Mouse (Mus musculus) Patski (cell line): ENCODE measurements at regions not wholly inside any gene's neighbourhood (a gene's known extent, or its start where the extent isn't known, plus 50 kb on each side); places are given as distances from the start of the nearest gene placed in this dataset.
A peak's percentile ranks its signal among the peaks of the same experiment; 100 is the strongest.

Source experiments
- ATAC-seq: fragments of 100-300 bp; one replicate; pipeline ENCODE4 v1.8.0; 2021
- CTCF ChIA-PET: fragments of 350-600 bp; sonication (Branson Sonifier 250); formaldehyde crosslinking; loops from one replicate; lab custom pipeline; 2022; ENCODE audit warnings: inconsistent platforms; lab: Charles Lee
- POLR2A ChIA-PET: fragments of 350-600 bp; sonication (Branson Sonifier 250); formaldehyde crosslinking; loops from one replicate; lab custom pipeline; 2022; ENCODE audit warnings: antibody characterized with exemption, inconsistent platforms; lab: Charles Lee
- DNase-seq: peaks from one replicate; pipeline ENCODE4 v3.0.0-alpha.2; 2011; ENCODE audit warnings: low read depth, low spot score
- H3K27me3 ChIP-seq: fragments of 371-371 bp; one replicate; pipeline ENCODE4 v1.5.1; 2021
- CTCF ChIP-seq: fragments of 100-300 bp; IDR thresholded peaks from one replicate; pipeline ENCODE4 v1.5.1; 2021
- in situ Hi-C: fragments of 300-500 bp; cut with MboI; formaldehyde crosslinking; loops from 3 replicates; pipeline ENCODE4 v1.11.1; 2018; ENCODE audit warnings: low pct_unique_long_range_greater_than_20kb, mixed read lengths

DNA sequence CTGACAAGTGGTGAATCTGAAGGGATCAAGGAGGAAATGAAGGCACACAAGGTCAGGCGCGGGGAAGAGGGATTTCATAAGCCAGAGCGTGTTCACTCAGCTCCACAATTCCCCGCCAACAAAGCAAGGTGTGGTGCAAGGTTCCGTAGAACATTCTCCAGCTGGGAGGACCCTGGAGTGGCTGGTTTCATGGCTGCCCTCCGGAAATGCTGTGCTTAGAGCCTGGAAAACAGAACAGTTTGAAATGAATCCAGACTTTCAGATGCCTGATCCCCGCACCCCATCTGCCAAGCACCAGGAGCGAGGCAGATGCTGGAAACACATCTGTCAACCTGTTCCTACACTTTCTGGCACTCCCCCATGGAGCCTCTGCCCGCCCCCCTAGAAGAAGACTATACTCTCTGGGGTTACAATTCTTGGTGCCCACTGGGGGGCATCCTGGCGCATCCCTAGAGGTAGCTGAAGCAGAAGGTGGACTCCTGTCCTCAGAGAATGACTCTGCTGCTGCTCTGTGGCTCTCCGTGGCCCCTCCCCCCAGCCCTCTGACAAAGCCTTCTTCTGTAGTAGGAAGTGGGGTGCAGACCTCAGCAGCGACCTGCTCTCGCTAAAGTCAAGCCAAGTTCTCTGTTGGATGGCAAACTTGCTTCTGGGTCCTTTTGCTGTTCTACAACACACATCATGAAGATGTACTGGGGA, 54.5 kb upstream of the Mafb start:
- POLR2A ChIA-PET = no interaction called here

DNA sequence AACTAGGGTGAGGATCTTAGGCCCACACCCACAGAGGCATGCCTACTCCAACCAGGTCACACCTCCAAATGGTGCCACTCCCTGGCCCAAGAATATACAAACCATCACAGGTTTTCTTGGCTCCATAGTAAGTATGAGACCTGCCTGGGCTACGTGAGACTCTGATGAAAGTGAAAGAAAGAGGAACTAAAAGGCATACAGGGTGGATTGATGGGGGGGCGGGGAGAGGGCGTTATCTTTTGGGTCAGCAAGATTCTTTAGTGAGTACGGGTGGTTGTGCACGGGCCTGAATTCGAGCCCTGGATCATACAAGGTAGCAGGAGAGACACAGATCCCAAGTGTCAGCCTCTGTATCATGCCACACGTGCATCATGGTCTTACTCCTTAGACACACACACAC, 57.6 kb upstream of the Mafb start:
- DNase-seq (no peak), ATAC-seq (no peak)
- no peak for TF ChIP-seq CTCF
- CTCF ChIA-PET = no interaction called here
- POLR2A ChIA-PET = no interaction called here
- in situ Hi-C loops = no loop called here
- peaks cover 3% of the 10 kb centered on the region for H3K27me3 ChIP-seq

More for the DNA sequence above, 54.5 kb upstream of the Mafb start:
- H3K27me3 ChIP-seq = peaks cover under 1% of the 10 kb centered on the region
- no peak for ATAC-seq
- in situ Hi-C loops = no loop called here
- no peak for DNase-seq
- no peak for TF ChIP-seq CTCF
- CTCF ChIA-PET = interaction anchor here (1.1 to 1.2 kb wide), 2 partner anchors 14 to 21 kb away, joined by 3 to 4 read pairs; no protein-coding TSS in a partner anchor

DNA sequence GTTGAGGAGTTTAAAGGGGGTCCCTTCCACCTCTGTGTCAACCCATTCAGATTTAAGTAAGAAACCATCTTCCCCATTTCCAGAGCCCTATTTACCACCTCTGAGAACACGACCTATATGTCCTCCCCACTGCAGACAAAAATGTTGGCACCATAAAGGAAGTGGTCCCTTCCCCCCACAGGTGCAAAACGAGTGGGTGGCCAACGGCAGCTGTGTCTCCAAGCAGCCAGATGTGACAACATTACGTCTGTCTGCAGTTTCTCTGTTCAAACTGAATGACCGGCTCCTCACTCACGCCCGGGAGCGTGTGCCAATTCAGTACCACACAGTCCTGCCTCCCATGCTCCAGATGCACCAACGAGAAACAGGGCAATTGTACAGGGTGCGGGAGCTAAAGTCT, 60.6 kb upstream of the Mafb start:
- DNase-seq (no peak), ATAC-seq (no peak)
- POLR2A ChIA-PET = no interaction called here
- CTCF ChIA-PET = interaction anchor here (1.6 kb wide), 1 partner anchor 10 kb away, joined by 5 read pairs; no protein-coding TSS in a partner anchor
- peaks cover 8% of the 10 kb centered on the region for H3K27me3 ChIP-seq
- TF ChIP-seq CTCF = no peak
- in situ Hi-C loops = no loop called here

DNA sequence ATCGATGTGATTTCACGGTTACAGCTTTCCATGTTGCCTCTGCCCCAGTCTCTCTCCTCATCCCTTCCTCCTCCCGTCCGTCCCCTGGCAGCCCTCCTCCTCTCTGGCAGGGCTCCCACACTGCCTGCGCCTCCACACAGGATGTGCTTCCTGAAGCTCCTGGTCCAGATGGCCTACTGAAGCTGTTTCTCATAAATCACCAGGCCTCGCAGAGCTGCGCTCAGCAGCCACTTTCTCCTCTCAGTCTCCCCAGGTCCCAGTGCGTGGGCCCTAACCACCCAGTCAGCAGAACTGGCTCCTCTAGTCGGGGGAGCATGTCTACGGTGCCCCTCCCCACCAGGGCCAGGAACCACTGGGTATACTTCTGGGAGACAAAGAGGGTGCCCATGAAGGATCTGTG, 66.4 kb upstream of the Mafb start:
- no peak for DNase-seq
- H3K27me3 ChIP-seq = peaks cover 5% of the 10 kb centered on the region
- ChIA-PET POLR2A (no interaction called here), CTCF (no interaction called here)
- no peak for ATAC-seq
- no peak for TF ChIP-seq CTCF
- in situ Hi-C loops = no loop called here

DNA sequence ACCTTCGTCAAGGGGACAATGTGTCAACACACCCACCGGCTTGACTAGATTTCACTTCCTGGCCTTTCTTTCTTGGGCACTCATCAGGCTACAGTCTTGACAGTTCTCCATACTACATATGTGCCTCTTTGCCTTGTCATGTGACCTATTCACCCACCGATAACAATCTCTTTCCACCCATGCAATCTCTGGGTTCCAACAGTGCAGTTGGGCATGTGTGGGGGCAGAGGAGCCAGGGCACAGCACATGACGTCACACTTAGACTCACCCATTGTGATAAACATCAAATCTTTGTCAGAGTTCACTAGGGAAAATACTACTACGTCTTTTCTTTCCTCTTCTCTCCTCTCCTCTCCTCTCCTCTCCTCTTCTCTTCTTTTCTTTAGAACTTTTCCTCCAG, 67.8 kb upstream of the Mafb start:
- in situ Hi-C loops = no loop called here
- peaks cover 5% of the 10 kb centered on the region for H3K27me3 ChIP-seq
- ATAC-seq = no peak
- CTCF ChIA-PET = no interaction called here
- no peak for DNase-seq
- POLR2A ChIA-PET = no interaction called here
- TF ChIP-seq CTCF = no peak

DNA sequence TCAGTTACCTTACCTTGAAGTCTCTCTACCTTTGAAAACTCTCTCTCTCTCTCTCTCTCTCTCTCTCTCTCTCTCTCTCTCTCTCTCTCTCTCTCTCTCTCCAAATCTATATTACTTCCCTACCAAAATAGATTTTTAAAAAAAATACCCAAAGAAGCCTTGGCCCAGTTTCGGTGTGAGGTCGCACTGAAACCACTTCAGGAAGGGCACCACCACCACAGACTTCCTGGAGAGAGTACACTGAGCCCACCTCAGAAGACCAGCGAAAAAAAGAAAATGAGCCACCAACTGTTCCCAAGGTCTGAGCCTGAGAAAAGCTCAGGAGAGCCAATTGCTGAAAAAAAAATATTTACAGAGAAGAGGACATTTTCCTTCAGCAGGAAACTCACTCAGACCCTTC, 68.8 kb upstream of the Mafb start:
- POLR2A ChIA-PET = no interaction called here
- in situ Hi-C loops = no loop called here
- TF ChIP-seq CTCF = no peak

DNA sequence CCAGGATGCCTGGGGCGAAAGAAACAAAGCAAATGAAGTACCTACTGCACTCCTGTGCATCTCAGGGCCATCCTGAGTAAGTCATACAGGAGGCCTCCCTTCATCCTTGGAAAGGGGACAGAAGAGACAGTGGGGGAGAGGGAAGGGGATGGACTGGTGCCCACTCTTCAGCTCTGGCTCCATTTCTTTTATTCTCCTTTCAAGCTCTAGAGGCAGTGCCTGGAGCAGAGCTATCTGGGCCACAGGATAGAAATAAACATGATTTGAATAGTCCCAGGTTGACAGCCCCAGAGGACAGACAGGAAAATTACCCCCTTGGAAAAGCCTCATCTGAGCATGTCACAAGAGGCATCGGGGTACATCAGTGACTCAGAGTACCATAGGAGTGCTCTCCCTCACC, 72.2 kb upstream of the Mafb start:
- ChIA-PET CTCF (no interaction called here), POLR2A (no interaction called here)
- no peak for TF ChIP-seq CTCF
- peaks cover 5% of the 10 kb centered on the region for H3K27me3 ChIP-seq
- DNase-seq (no peak), ATAC-seq (no peak)
- in situ Hi-C loops = no loop called here

More for the DNA sequence above, 68.8 kb upstream of the Mafb start:
- CTCF ChIA-PET = no interaction called here
- no peaks in the 10 kb centered on the region for H3K27me3 ChIP-seq
- ATAC-seq = no peak
- DNase-seq = no peak

DNA sequence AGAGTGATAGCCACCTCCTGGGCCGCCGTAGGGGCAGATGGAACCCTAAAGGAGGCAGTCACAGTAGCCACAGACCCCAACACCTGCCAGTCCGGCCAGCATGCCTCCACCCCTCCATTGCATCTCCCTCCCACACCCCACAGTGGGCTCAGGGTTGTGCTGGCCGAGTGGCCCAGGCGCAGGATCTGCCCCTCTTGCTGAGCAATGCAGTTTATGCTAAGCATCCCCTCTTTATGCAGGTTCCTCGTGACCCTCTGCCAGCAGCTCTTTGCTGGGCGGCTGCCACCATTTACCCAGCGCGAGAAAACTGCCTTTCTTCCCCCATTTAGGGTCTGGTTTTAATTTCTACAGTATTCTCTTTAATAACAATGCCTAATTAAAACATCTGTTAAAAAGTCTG, 73.4 kb upstream of the Mafb start:
- CTCF ChIA-PET = no interaction called here
- ATAC-seq (no peak), DNase-seq (no peak)
- in situ Hi-C loops = no loop called here
- H3K27me3 ChIP-seq = peaks cover 8% of the 10 kb centered on the region
- TF ChIP-seq CTCF = no peak
- POLR2A ChIA-PET = interaction anchor here (0.7 kb wide), 1 partner anchor 41 kb away, joined by 3 read pairs; no protein-coding TSS in a partner anchor

DNA sequence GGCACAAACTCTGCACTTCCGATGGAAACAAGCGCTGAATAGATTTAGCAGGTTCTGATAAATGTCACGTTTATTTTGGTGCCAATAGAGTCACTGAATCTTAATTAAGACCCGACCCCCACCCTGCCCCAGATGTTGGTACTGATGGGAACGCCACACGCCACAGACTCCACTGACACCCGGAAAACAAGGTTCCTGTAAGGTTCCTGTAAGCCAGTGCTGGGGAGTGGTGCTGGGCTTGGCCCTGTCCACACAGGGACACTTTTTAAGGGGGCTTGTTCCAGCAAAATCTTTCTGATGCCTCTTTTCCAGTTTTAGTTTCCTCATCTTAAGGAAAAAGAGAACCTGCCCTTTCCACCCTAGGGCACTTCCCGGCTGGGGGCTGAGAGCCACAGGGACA, 84.2 kb upstream of the Mafb start:
- TF ChIP-seq CTCF = no peak
- in situ Hi-C loops = no loop called here
- ATAC-seq = no peak
- ChIA-PET POLR2A (no interaction called here), CTCF (no interaction called here)
- no peak for DNase-seq
- peaks cover 14% of the 10 kb centered on the region for H3K27me3 ChIP-seq

DNA sequence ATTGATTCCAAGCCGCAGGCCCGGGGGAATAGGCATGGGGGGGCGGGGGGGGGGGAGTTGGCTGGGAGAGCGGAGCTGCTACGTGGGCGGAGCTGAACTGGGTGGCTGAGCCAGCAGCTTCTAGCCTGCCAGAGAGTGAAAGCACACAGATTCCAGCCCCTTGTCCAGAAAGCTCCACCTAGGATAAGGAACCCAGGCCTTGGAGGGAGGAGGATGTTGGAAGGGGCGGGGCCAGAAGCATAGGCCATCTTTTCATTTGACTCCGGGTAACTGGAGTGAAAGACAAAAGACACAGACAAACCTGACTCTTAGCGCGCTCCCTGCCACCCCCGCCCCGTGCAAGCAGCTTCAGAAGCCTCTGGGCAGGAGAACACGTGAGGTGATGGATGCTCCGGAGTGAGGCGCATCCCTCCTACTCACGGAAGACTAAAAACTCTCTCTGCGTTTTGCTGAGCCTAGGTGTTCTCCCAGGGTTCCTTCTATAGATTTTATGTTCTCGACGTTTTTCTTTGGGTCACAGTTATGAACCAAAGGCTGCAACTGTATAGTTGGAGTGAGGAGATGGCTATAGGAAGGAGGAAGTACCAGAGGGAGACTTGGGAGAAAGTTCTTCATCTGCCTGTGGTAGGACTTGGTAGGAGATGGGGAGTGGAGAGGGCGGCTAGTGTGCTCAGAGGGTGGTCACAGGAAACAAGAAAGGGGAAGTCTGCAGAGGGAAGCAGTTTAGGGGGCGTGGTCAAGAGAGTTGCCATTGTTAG, 84.8 kb upstream of the Mafb start:
- POLR2A ChIA-PET = no interaction called here
- no peak for TF ChIP-seq CTCF

DNA sequence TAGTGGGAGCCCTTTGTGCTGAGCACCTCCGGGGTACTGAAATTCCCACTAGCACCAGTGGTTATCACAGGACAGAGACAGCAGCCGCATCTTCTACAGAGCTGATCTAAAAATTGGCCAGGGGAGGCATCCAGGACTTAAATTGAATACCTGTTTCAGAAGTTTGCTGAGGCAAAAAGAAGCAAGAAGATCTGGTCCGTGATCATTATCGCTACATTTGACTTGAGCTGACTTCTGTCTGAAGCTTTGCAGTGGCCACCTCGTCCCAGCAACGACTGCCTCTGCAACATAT, 85.3 kb upstream of the Mafb start:
- ATAC-seq = no peak
- DNase-seq = no peak
- CTCF ChIA-PET = interaction anchor here (0.5 kb wide), 1 partner anchor 345 kb away, joined by 3 read pairs; no protein-coding TSS in a partner anchor
- H3K27me3 ChIP-seq = peaks cover 6% of the 10 kb centered on the region
- in situ Hi-C loops = no loop called here
- POLR2A ChIA-PET = no interaction called here
- TF ChIP-seq CTCF = no peak

More for the DNA sequence above, 84.8 kb upstream of the Mafb start:
- DNase-seq (no peak), ATAC-seq (peak; percentile 22)
- CTCF ChIA-PET = no interaction called here
- H3K27me3 ChIP-seq = peaks cover 12% of the 10 kb centered on the region
- in situ Hi-C loops = no loop called here
